Mouse (Mus musculus): ENCODE data around the gene Birc3. TPM values are rescaled to one million over a fixed set of nuclear protein-coding genes. Genes with fewer than 3 reads are reported as not detected.
"Not testable (repeated sequence)": the region's sequence is repeated elsewhere in the genome, so short reads cannot be mapped to it uniquely, and the experiment has no call there.

Birc3 gene
- 10 to 100 TPM; 22.2 to 22.7 TPM for total RNA-seq (2021)
- long read RNA-seq, experiment 1, transcript Birc3-201 (9 exons, 2,667 nt) = major isoform, 9 of 19 reads
- long read RNA-seq, experiment 1, partial matches to known transcripts = 2 of 19 reads
- long read RNA-seq, experiment 1, other reads (novel, unspliced or antisense) = 8 of 19 reads
- long read RNA-seq, experiment 2, partial matches to known transcripts = 0 of 3 reads
- long read RNA-seq, experiment 2, other reads (novel, unspliced or antisense) = 1 of 3 reads

DNA sequence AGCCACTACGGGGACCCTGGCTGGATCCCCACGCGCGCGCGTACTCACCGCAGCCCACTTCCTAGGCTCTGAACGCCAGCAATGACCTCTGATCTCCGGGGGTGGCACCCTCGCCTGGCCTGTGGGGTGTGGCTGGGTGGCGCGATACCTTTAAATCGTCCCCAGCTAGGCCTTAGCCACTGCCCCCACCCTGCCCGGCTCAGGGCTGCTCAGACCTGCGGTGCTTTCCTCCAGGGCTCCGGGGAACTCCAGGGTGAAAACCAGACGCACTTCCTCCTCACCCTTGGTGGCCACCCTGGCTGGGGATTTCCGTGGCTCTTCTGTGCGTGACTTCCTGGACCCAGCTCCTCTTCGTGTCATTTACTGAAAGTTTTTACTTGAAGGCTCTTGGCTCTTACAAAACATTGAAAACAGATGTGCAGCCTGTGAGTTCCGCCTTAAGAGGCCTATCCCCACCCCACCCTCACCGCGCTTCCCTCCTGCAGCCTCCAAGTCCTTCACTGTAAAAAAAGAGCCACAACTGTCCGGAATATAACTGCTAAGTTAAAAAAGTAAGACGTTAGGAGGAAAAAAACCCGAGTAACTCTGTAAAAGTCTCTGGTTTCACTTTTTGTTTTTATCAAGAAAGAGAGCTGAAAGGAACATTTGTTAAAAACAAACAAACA is at the start of gene Birc3:
Gene Birc3, minus strand, starts transcription at position 412 of the 665 bp plus-strand sequence.
- DNase-seq = peak; percentile 81

DNA sequence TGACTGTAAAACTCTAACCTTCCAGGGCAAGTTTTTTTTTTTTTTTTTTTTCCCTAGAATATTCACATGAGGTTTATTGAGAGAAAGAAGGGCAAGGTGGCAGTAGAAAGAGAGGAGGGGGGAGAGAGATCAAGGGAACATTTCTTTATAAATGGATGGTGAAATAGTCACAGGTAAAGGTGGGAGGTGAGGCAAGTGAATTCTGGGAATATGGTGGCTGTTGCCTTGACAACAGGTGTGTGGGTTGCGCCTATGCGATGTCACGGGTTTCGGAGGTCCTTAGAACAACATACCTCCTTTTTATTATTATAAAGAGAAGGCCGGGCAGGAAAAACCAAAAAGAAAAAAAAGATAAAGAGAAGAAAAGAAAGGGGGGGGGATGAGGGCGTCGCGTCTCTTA is 41.9 kb upstream of the Birc3 start:
- DNase-seq = no peak

DNA sequence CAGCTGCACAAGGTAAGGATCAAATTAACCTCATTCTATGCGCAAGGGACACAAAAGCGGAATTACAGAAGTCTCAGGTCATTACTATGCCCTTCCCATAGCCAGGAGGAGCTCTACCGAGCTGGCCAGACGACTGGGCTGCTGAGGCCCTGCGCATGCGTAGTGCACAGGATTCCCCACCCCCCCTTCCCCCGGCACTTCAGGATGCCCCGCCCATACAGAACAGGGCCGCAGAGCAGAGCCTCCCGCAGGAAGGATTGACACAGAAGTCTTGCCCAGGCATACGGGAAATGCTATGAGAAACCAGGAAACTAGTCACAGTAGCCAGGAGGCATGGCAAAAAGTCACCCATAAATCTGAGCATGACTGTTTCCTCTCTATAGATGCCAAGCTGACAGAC is 41.5 kb upstream of the Birc3 start:
- DNase-seq = peak; percentile 67

DNA sequence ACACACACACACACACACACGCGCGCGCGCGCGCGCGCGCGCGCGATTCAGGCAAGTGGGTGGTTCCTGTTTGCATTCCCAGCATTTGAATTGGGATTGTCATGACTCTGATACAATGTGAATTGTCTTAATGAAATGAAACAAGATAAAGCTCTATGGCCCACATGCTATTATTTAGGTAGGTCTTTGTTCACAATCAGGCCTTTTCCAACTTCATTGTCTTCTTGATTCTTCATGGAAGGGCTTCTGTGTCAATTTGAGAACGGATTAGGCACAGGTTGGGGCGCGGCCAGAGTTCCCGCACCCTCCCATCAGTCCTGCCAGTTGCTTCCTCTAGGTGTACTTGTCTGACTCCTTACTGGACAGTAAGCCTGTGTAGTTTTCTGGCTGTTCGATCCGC is 41.0 kb upstream of the Birc3 start:
- no peak for DNase-seq

DNA sequence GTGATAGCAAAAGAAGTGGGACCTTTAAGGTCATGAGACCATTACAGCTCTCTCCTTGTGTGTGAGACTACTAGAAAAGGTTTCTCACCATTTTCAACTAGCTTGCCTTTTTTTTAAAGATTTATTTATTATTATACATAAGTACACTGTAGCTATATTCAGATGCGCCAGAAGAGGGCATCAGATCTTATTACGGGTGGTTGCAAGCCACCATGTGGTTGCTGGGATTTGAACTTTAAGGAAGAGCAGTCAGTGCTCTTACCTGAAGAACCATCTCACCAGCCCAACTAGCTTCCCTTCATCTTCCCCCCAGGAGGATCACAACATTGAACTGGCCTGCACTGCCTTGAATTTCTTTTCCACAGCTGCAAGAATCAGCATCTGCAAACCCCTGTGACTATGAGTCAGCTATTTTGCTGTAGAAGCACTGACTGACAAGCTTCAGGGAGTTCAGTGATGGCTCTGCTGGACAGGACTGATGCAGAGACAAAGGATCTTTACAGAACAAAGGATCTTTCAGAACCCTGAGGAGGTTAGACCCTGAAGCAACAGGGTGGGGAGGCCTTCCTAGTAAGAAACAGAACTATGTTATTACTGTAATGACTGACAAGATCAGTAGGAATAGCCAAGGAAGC is 34.5 kb upstream of the Birc3 start:
- DNase-seq = no peak

DNA sequence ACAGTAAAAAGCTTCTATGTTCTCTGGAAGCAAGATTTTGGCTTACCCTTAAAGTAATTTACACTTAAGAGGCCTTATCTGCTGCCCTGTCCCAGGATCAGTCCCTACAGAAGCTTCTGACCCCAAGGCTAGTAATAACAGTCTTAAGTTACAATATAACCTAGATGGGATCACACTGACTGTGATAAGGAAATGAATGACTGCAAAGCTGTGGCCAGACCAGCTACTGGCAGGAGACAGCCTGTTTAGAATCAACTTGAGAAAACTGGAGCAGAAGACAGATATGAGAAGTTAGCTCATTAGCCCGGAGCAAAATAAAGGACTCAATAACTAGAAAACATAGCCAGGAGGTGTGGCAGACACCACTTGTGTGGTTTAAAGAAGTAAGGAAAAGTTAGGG is 33.6 kb upstream of the Birc3 start:
- DNase-seq = no peak

DNA sequence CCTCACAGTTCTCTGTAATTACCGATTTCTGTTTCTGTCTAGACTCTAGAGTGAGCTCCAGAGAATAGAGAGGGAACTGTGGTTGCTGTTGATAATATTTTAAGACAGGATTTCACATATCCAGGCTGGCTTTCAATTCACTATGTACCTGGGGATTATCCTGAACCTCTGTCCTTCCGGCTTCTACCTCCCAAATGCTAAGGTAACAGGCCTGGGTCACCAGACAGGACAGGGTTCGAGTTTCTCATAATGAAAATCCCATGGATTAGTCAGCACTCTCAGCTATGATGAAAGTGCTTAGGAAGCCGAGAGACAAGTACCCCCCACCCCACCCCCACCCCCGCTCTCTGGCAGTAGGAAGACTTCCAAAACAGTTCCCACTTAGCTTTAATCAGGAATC is 30.8 kb upstream of the Birc3 start:
- no peak for DNase-seq

DNA sequence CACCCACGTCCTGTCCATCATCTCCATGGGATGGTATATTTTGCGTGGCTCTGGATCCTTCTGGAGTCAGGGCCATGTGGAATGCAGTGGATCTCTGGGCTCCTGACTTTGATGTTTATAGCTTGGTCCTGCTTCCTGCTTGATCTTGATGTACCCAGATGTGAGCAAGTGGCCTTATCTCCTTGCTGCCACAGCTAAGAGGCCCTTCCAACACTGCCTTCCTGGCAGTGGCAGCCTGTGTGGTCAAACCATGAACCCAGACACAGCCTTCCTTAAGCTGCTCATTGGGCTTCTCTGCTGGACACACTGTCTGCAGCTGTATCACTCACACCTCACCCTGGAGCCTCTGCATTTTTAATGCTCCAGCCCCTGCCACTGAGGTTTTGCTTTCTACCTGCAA is 30.3 kb upstream of the Birc3 start:
- no peak for DNase-seq

DNA sequence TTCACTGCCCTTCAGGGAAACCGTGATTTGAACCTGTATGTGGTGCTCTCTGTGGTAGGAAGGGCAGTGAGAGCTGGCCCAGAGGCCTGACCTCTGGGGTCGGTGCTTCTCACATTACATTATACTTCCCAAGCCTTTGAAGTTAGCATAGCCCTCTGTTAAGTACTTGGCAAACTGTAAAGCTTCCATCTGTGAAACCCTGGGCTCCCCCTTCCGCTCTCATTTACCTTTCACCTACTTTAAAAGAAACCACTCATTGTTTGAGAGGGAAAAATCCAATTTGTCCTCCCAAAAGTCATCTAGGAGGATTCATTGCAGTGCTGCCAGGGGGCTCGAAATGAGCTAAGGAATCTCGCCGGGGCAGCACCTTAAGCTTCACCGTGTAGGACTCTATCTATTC is 29.3 kb upstream of the Birc3 start:
- DNase-seq = no peak

DNA sequence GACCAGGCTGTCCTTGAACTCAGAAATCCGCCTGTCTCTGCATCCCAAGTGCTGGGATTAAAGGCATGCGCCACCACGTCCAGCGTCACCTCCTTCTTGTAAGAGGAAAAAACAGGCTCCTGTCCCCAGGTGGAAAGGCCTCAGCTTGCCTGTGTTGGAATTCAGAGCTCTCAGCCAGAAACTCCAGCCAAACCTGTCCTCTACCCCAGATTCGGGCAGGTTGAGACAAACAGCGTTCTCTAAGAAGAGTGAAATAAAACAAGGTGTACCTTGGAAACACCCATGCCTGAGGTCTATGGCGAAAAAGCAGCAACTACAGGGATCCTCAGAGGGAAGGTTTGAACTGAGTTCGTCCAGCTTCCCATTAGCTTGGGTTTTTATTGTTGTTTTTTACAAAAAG is 28.0 kb upstream of the Birc3 start:
- no peak for DNase-seq

DNA sequence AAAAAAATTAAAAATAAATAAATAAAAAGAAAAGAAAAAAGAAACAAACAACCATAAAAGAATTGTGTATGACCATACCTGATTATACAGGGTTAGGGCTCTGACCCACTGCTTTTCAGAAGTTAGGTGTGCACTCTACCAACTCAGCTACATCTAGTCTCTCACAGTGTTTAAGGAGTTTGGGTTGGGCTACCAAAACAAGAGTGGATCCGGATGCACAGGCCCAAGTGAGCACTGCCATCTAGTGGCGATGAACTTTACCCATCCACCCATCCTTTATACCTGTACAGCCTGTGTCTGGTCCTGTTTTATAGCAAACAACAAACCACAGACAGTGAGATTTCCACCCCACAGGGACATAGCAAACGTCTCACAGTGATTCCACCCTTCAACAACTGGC is 24.5 kb upstream of the Birc3 start:
- peak; percentile 78 for DNase-seq

DNA sequence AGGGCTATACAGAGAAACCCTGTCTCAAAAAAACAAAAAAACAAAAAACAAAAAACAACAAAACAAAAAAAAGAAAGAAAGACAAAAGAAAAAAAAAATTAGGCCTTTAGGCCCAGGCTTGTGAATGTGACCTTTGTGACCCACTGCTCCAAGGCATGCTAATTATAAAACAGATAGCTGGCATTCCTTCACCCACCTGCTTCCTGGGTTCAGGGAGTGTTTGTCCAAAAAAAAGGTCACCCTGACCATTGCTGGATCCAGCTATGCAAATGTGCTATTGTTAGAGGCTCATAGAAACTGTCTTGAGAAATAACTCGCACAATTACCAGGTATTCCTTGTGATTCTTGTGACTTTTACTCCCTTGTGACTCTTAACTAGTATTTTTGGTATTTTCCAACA is 18.8 kb upstream of the Birc3 start:
- DNase-seq = not testable (repeated sequence)

DNA sequence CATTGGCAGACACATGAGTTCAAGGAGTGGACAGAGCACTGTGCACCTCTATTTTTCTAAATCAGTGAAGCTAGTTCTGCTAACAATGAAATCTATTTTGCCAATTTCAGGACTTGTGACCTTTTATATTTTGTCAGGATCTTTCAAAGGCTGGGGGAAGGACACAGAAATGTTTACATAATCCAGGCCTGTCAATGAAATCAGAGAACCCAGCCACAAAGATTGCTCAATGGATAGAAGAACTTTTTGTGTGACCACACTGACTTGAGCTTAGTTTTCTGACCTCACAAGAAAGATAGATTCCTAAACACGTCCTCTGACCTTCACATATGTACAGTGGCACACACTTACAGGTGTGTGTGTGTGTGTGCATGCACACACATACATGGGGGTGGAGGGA is 18.2 kb upstream of the Birc3 start:
- no peak for DNase-seq

DNA sequence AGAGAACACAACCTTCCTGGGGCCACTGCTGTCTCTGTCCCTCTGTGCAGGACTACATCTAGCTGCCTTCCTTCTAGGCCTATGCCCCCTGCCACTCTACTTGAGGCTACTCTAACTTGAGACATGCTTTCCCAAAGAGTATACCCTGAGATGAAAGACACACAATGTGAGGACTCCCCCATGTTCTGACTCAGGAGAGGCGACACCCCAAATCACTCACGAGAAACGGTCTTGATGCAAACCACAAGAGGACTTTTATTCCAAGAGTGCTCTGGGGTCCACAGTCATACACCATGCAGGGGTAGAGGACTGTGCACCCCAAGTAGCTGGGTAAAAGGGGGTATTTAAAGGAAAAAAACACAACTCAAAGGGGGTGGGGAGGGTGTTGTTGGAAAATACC is 11.4 kb upstream of the Birc3 start:
- no peak for DNase-seq

DNA sequence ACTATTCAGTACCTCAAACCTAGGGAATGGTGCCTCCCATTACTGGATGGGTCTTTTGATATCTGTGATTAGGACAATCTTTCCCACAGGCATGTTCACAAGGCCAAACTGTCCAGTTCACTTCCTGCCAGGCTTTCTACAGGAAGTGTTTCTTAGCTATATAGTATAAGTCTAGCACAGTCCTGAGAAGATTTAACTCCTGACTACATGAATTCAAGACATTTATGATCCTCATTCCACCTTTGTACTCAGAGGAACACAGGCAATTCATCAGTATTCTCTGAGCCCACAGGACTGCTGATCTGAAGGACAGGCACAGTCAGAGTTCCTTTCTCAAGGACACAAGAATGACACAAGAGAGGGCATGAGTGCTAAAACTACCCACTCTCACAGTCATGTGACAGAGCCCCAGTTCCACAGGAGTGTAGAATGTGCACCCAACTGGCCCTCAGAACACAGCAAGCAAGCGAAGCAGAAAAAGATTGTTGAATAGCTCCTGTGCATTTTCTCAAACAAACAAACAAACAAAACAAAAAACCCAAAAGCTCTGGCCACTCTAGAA is 9.4 kb upstream of the Birc3 start:
- DNase-seq = no peak

DNA sequence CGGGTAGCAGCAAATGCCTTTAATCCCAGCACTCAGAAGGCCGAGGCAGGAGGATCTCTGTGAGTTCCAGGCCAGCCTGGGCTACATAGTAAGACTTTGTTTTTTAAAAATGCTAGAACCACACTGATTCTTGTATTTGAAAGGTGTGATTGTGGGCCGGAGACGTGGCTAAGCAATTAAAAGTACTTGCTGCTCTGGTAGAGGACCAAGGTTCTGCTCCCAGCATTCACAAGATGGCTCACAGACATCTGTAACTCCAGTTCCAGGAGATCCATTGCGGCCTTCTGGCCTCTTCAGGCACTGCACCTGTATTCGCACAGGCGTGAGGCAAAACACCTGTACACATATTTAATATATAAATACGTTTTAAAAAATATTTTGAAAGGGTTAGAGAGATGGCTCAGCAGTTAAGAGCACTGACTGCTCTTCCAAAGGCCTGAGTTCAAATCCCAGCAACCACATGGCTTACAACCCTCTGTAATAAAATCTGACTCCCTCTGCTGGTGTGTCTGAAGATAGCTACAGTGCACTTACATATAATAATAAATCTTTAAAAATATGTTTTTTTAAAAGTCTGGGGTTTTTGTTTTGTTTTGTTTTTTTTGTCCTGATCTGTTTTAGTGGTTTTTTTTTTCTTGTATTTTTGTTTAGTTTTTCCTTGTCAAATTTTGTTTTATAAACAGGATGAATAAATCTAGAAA is 675 bp upstream of the Birc3 start:
- no peak for DNase-seq

DNA sequence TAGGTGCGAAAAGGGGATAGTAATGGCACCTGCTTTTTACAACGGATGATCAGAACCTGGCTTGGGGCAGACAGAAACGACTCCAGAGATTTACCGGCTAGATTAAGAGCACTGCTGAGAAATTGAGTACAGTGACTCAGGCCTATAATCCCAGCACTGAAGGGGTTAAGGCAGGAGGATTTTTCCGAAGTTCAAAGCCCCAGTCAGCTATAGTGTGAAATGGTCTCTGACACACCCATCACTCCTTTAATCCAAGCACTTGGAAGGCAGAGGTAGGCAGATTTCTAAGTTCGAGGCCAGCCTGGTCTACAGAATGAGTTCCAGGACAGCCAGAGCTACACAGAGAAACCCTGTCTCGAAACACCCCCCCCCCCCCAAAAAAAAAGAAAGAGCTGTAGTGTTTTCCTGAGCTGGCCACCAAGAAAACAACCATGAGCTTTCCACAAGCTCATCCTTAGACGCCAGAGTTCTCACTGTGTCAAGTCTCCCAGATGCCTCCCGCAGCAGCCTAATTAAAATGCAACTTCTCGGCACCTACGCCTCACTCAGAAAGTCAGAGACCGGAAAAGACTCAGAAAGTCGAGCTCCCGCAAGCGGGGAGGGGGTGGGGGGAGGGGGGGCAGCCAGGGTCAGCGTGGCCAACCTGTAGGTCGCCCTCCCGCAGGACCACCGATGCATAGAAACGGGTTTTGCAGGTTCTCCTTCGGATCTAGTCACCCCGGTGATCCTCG is 777 bp downstream of the Birc3 start:
- no peak for DNase-seq

DNA sequence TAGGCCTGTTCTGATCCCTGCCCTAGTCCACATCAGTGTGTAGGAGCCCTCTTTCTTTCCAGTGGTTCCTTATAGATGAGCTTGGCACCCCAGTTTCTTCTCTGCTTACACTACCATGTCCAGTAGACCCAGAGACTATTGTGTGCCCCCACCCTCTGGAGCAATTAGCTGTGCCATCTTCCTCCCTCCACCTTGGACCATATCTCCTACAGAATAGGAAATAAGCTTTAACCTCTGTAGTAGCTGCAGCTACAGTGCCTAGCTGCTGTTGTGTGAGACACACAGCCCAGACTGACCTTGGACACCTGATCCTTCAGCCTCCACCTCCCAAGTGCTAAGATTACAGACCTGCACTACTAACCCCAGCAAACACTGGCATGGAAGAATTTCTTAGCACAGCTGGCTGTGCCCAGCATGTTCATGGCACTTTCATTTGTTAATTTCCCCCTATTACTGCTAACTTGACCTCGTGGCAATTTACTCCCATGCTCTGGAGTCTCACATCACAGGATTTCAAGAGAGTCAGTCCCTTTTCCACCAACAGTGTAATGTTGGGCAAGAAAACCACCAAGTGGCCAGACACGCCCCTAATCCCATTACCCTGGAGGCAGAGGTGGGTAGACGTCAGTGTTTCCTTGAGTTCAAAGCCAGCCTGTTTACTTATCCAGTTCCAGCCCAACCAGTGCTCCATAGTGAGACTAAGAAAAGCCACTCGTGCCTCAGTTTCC is 1.5 kb downstream of the Birc3 start:
- DNase-seq = no peak

DNA sequence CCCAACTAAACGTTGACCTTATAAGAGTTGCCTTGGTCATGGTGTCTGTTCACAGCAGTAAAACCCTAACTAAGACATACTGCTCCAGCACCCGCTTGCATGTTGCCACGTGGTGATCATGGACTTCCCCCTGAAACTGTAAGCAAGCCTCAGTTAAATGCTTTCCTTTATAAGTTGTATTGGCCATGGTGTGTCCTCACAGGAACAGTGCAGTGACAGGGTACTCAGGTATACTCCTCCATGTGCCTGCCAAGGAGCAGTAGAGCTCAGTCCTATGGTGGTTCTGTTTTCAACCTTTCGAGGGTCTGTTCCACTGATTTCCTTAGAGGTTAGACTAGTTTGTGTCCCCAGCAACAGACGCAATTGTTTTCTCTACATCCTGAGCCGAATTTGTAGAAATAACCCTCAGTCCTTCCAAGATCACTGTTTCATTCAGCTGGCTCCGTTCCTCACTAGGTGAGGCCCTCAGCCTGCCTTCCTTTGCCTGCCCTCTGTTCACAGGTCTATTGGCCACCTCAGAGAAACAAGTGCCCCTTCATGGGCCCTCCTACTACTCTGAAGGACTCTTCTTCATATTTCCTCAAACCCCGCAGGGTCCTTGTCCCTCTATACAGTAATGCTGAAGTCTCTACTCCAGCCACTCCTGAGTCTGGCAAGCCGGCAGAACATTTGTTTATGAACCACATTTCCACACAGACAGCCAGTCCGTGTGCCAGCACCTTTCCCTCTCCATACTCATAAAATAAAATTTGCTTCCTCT is 2.2 kb downstream of the Birc3 start:
- no peak for DNase-seq

DNA sequence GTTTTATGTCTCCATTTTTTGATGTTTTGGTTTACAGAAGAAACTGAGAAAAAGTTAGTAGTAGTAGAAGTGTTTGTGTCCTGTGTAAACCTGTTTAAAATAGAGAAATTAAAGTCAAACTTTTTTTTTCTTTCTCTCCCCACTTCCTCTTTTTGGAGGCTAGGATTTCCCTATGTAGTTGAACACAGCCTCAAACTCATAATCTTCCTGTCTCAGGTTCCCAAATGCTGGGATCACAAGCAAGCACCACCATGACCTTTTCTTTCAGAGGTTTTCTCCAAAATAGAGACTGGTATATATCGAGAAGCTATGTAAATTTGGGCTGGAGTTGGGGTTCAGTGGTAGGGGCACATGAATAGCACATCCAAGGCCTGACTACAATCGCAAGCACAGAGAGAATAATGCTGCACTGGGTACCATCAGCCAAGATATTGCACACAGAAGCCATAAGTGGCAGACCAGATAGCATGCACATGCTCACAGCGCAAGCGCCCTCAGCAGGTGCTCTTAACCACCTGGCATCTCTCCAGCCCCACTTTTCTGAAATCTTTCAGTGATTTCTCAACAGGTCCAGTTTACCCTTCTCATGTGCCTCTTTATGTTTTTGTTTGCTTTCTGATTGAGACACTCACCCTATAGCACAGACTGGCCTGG is 4.0 kb downstream of the Birc3 start:
- DNase-seq = no peak

Measured in adrenal gland, postnatal 10 days (tissue).